Mouse (Mus musculus): ENCODE results near the gene Wrap53.

GRCm38 (mm10) chr11:69617805-69618204, 37.8 kb upstream of the Wrap53 start, which contains the start of gene Shbg:
- TF ChIP-seq POLR2A (IDR thresholded peaks at IDR 0.05; ENCODE audit: borderline replicate concordance, insufficient read depth, low read length) (no peak), CTCF (IDR thresholded peaks at IDR 0.05; ENCODE audit: borderline replicate concordance, insufficient read depth, low read depth, low read length) (no peak)
